Mouse (Mus musculus) lung, embryonic 14.5 days (tissue): Measurements from ENCODE around the gene Ap1g2. TPM values are rescaled to one million over a fixed set of nuclear protein-coding genes. Genes with fewer than 3 reads are reported as not detected.
A peak's percentile ranks its signal among the peaks of the same experiment; 100 is the strongest.

Experiments
- ATAC-seq: fragments of 200-750 bp; cut with Nextera tagmentation; 2 replicates; pipeline ENCODE4 v1.8.0; 2017; ENCODE audit warnings: mild to moderate bottlenecking, moderate TSS enrichment, moderate library complexity; ENCODE audit not compliant: insufficient read depth
- DNase-seq: peaks from one replicate; pipeline ENCODE4 v3.0.0-alpha.2; 2015
- H3K27ac ChIP-seq: fragments of 300-500 bp; sonication (generic); 2 replicates; pipeline ENCODE4 v1.5.1; 2014; ENCODE audit warnings: low read depth, mild to moderate bottlenecking, moderate library complexity
- H3K27me3 ChIP-seq: fragments of 300-500 bp; sonication (generic); 2 replicates; pipeline ENCODE4 v1.6.1; 2014; ENCODE audit warnings: low read length, control low read depth; ENCODE audit not compliant: insufficient read depth
- H3K36me3 ChIP-seq: fragments of 300-500 bp; sonication (generic); 2 replicates; pipeline ENCODE4 v1.6.1; 2014; ENCODE audit warnings: control low read depth; ENCODE audit not compliant: insufficient read depth
- H3K4me1 ChIP-seq: fragments of 300-500 bp; sonication (generic); 2 replicates; pipeline ENCODE4 v1.6.1; 2014; ENCODE audit warnings: antibody characterized with exemption, control low read depth; ENCODE audit not compliant: insufficient read depth
- H3K4me2 ChIP-seq: fragments of 300-500 bp; sonication (generic); 2 replicates; pipeline ENCODE4 v1.6.1; 2014; ENCODE audit warnings: mild to moderate bottlenecking
- H3K4me3 ChIP-seq: fragments of 300-500 bp; sonication (generic); 2 replicates; pipeline ENCODE4 v1.5.1; 2014; ENCODE audit warnings: low read depth, low read length
- H3K9ac ChIP-seq: fragments of 300-500 bp; sonication (generic); 2 replicates; pipeline ENCODE4 v1.6.1; 2014
- H3K9me3 ChIP-seq: fragments of 300-500 bp; sonication (generic); 2 replicates; pipeline ENCODE4 v1.6.1; 2016; ENCODE audit warnings: low read depth, low read length, control low read depth
- CTCF ChIP-seq: IDR thresholded peaks from 2 replicates; pipeline ENCODE4 v1.5.1; 2016; ENCODE audit warnings: antibody characterized with exemption, low read depth
- WGBS: fragments of 180-500 bp; shearing (Covaris S2); extraction: QIAGEN DNeasy Blood & Tissue Kit; methylation state at CpG from one replicate; pipeline ENCODE4 v1.1.7; 2014; 5-methylcytosine and 5-hydroxymethylcytosine counted together
- polyA plus RNA-seq: library from polyadenylated mRNA; unstranded; fragments of >200 nt; fragmentation: Nextera tagmentation; extraction: Ambion mirVana; gene quantifications from 2 replicates; pipeline ENCODE4 v1.2.1, GENCODE M21; 2014

The Ap1g2 gene
- polyA plus RNA-seq, 1 experiment from 2014 or later: 16.3 TPM

- DNase-seq (no peak), ATAC-seq (no peak)
- Histone ChIP-seq H3K9me3 (no peaks in the 10 kb centered on the region), H3K4me3 (no peak overlapping the region), H3K4me2 (no peak overlapping the region), H3K36me3 (no peaks in the 10 kb centered on the region), H3K4me1 (no peaks in the 10 kb centered on the region), H3K27ac (no peak overlapping the region), H3K27me3 (peaks cover 32% of the 10 kb centered on the region), H3K9ac (no peak overlapping the region)
- peak; percentile 36; the same call in 1 of the 2 replicates for TF ChIP-seq CTCF
- WGBS: 67% methylated on average over 4 of the region's 4 CpGs
Measured at GRCm38 (mm10) chr14:55119421-55120134, 13.2 kb upstream of the Ap1g2 start.

GRCm38 (mm10) chr14:55118852-55119251, 12.5 kb upstream of the Ap1g2 start:
- ATAC-seq (no peak), DNase-seq (no peak)
- Histone ChIP-seq H3K9ac (no peak overlapping the region), H3K4me2 (no peak overlapping the region), H3K27me3 (peaks cover 39% of the 10 kb centered on the region), H3K27ac (no peak overlapping the region), H3K4me3 (no peak overlapping the region), H3K36me3 (no peaks in the 10 kb centered on the region), H3K9me3 (no peaks in the 10 kb centered on the region), H3K4me1 (no peaks in the 10 kb centered on the region)
- WGBS: 70% methylated on average over 4 of the region's 4 CpGs
- no peak for TF ChIP-seq CTCF

GRCm38 (mm10) chr14:55116425-55117200, 10.2 kb upstream of the Ap1g2 start, which contains the start of gene Jph4:
Jph4 (minus strand) TSS chr14:55116935.
- Histone ChIP-seq H3K9ac (no peak within 1 kb of the TSS), H3K4me1 (no peaks in the 10 kb centered on the region), H3K36me3 (no peaks in the 10 kb centered on the region), H3K9me3 (no peaks in the 10 kb centered on the region), H3K27ac (no peak within 1 kb of the TSS), H3K27me3 (peaks cover 52% of the 10 kb centered on the region), H3K4me2 (peak within 1 kb of the TSS; percentile 100), H3K4me3 (peak within 1 kb of the TSS; percentile 55)
- ATAC-seq (no peak), DNase-seq (peak; percentile 39)
- WGBS: 4% methylated on average over 21 of the region's 21 CpGs
- no peak for TF ChIP-seq CTCF

- ATAC-seq (peak; percentile 16; the same call in 1 of the 2 replicates), DNase-seq (no peak)
- no peak for TF ChIP-seq CTCF
- WGBS: 2% methylated on average over 8 of the region's 8 CpGs
- no peak overlapping the region for H3K9ac ChIP-seq
- peak overlapping the region; percentile 55 for H3K4me3 ChIP-seq
- H3K36me3 ChIP-seq: no peaks in the 10 kb centered on the region
- peaks cover 55% of the 10 kb centered on the region for H3K27me3 ChIP-seq
- H3K9me3 ChIP-seq: no peaks in the 10 kb centered on the region
- H3K27ac ChIP-seq: no peak overlapping the region
- peak overlapping the region; percentile 100 for H3K4me2 ChIP-seq
- no peaks in the 10 kb centered on the region for H3K4me1 ChIP-seq
Measured at GRCm38 (mm10) chr14:55115846-55116245, 9.5 kb upstream of the Ap1g2 start.

GRCm38 (mm10) chr14:55114759-55115701, 8.6 kb upstream of the Ap1g2 start:
- DNase-seq (peak; percentile 75), ATAC-seq (peak; percentile 73)
- peaks cover 63% of the 10 kb centered on the region for H3K27me3 ChIP-seq
- peak overlapping the region; percentile 55 for H3K4me3 ChIP-seq
- no peaks in the 10 kb centered on the region for H3K9me3 ChIP-seq
- H3K9ac ChIP-seq: peak overlapping the region; percentile 61
- TF ChIP-seq CTCF: peak; percentile 42
- peak overlapping the region; percentile 100 for H3K4me2 ChIP-seq
- H3K27ac ChIP-seq: no peak overlapping the region
- no peaks in the 10 kb centered on the region for H3K36me3 ChIP-seq
- WGBS: under 1% methylated on average over 72 of the region's 78 CpGs
- no peaks in the 10 kb centered on the region for H3K4me1 ChIP-seq

GRCm38 (mm10) chr14:55113975-55114645, 7.7 kb upstream of the Ap1g2 start:
- H3K36me3 ChIP-seq: no peaks in the 10 kb centered on the region
- H3K27ac ChIP-seq: no peak overlapping the region
- WGBS: 7% methylated on average over 26 of the region's 26 CpGs
- H3K27me3 ChIP-seq: peaks cover 71% of the 10 kb centered on the region
- H3K4me2 ChIP-seq: peak overlapping the region; percentile 100
- DNase-seq (no peak), ATAC-seq (no peak)
- no peak overlapping the region for H3K9ac ChIP-seq
- peak overlapping the region; percentile 55 for H3K4me3 ChIP-seq
- H3K9me3 ChIP-seq: no peaks in the 10 kb centered on the region
- TF ChIP-seq CTCF: peak; percentile 64
- H3K4me1 ChIP-seq: peaks cover 5% of the 10 kb centered on the region; the same call in 1 of the 2 replicates
